Mouse (Mus musculus) intestine, embryonic 16.5 days (tissue): Measurements from ENCODE around the gene Idh3a. TPM values are rescaled to one million over a fixed set of nuclear protein-coding genes. Genes with fewer than 3 reads are reported as not detected.
"Not testable (repeated sequence)": the region's sequence is repeated elsewhere in the genome, so short reads cannot be mapped to it uniquely, and the experiment has no call there.

Source experiments
- ATAC-seq: fragments of 200-750 bp; cut with Nextera tagmentation; 2 replicates; pipeline ENCODE4 v1.8.0; 2017; ENCODE audit warnings: moderate TSS enrichment, moderate library complexity
- H3K27ac ChIP-seq: fragments of 300-500 bp; sonication (generic); 2 replicates; pipeline ENCODE4 v1.5.1; 2014; ENCODE audit warnings: mild to moderate bottlenecking, low read length
- H3K27me3 ChIP-seq: fragments of 300-500 bp; sonication (generic); replicated peaks from 2 replicates; pipeline ENCODE4 v1.6.1; 2014; ENCODE audit warnings: low read length, control low read depth, mixed read lengths; ENCODE audit not compliant: control insufficient read depth, insufficient read depth
- H3K36me3 ChIP-seq: fragments of 300-500 bp; sonication (generic); 2 replicates; pipeline ENCODE4 v1.6.1; 2014; ENCODE audit warnings: low read length, control low read depth; ENCODE audit not compliant: control insufficient read depth, insufficient read depth
- H3K4me1 ChIP-seq: fragments of 300-500 bp; sonication (generic); 2 replicates; pipeline ENCODE4 v1.6.1; 2014; ENCODE audit warnings: low read length, control low read depth, mixed read lengths; ENCODE audit not compliant: control insufficient read depth, insufficient read depth
- H3K4me2 ChIP-seq: fragments of 300-500 bp; sonication (generic); 2 replicates; pipeline ENCODE4 v1.6.1; 2014; ENCODE audit warnings: low read depth, low read length, control low read depth
- H3K4me3 ChIP-seq: fragments of 300-500 bp; sonication (generic); 2 replicates; pipeline ENCODE4 v1.5.1; 2014; ENCODE audit warnings: mild to moderate bottlenecking, low read length
- H3K9ac ChIP-seq: fragments of 300-500 bp; sonication (generic); 2 replicates; pipeline ENCODE4 v1.6.1; 2014; ENCODE audit warnings: low read depth, low read length
- H3K9me3 ChIP-seq: fragments of 300-500 bp; sonication (generic); 2 replicates; pipeline ENCODE4 v1.6.1; 2016; ENCODE audit warnings: low read length, control low read depth; ENCODE audit not compliant: control insufficient read depth
- WGBS: fragments of 180-500 bp; shearing (Covaris S2); extraction: QIAGEN DNeasy Blood & Tissue Kit; methylation state at CpG from one replicate; pipeline ENCODE4 v1.1.7; 2014; 5-methylcytosine and 5-hydroxymethylcytosine counted together
- polyA plus RNA-seq: library from polyadenylated mRNA; unstranded; fragments of >200 nt; fragmentation: Nextera tagmentation; extraction: Ambion mirVana; gene quantifications from 2 replicates; pipeline ENCODE4 v1.2.1, GENCODE M21; 2015

Idh3a gene
- polyA plus RNA-seq, 1 experiment from 2014 or later: 213 TPM

GRCm38 (mm10) chr9:54583712-54584111 is 2.4 kb upstream of the Idh3a start:
- no peak overlapping the region for H3K4me3 ChIP-seq
- WGBS: 50% methylated on average over 1 of the region's 1 CpGs
- peaks cover 8% of the 10 kb centered on the region for H3K4me1 ChIP-seq
- no peaks in the 10 kb centered on the region for H3K27me3 ChIP-seq
- H3K27ac ChIP-seq: no peak overlapping the region
- no peak overlapping the region for H3K4me2 ChIP-seq
- no peaks in the 10 kb centered on the region for H3K9me3 ChIP-seq
- ATAC-seq: no peak
- H3K9ac ChIP-seq: no peak overlapping the region
- H3K36me3 ChIP-seq: no peaks in the 10 kb centered on the region

- not testable (repeated sequence) for H3K27me3 ChIP-seq, ATAC-seq, H3K4me3 ChIP-seq, H3K9me3 ChIP-seq, H3K9ac ChIP-seq, H3K36me3 ChIP-seq, H3K4me2 ChIP-seq, H3K27ac ChIP-seq, H3K4me1 ChIP-seq
- 83% methylated on average over 2 of the region's 2 CpGs for WGBS
These were observed 2.0 kb upstream of the Idh3a start for GRCm38 (mm10) chr9:54584127-54584526.

GRCm38 (mm10) chr9:54585839-54586198 is 315 bp upstream of the Idh3a start:
- H3K4me1 ChIP-seq: peaks cover 8% of the 10 kb centered on the region
- peak overlapping the region; percentile 69 for H3K4me2 ChIP-seq
- H3K9me3 ChIP-seq: no peaks in the 10 kb centered on the region
- H3K4me3 ChIP-seq: peak overlapping the region; percentile 77
- H3K9ac ChIP-seq: 0 out of 2 replicates have a peak overlapping the region, but pooled peaks have one; percentile 4
- no peaks in the 10 kb centered on the region for H3K27me3 ChIP-seq
- 29% methylated on average over 5 of the region's 5 CpGs for WGBS
- H3K36me3 ChIP-seq: 0 out of 2 replicates have a peak, but pooled peaks cover under 1% of the 10 kb centered on the region
- peak; percentile 27; the same call in 1 of the 2 replicates for ATAC-seq
- no peak overlapping the region for H3K27ac ChIP-seq

GRCm38 (mm10) chr9:54587863-54588262 is 1.7 kb downstream of the Idh3a start:
- H3K4me1 ChIP-seq: peaks cover 8% of the 10 kb centered on the region
- WGBS: 54% methylated on average over 4 of the region's 4 CpGs
- ATAC-seq: no peak
- H3K36me3 ChIP-seq: 0 out of 2 replicates have a peak, but pooled peaks cover 3% of the 10 kb centered on the region
- peak overlapping the region; percentile 69 for H3K4me2 ChIP-seq
- H3K27ac ChIP-seq: no peak overlapping the region
- peak overlapping the region; percentile 77 for H3K4me3 ChIP-seq
- no peaks in the 10 kb centered on the region for H3K9me3 ChIP-seq
- no peaks in the 10 kb centered on the region for H3K27me3 ChIP-seq
- peak overlapping the region; percentile 43; the same call in 1 of the 2 replicates for H3K9ac ChIP-seq

- H3K4me2 ChIP-seq, H3K9me3 ChIP-seq, H3K27me3 ChIP-seq, H3K36me3 ChIP-seq, H3K27ac ChIP-seq, H3K4me1 ChIP-seq, H3K9ac ChIP-seq, ATAC-seq, H3K4me3 ChIP-seq: not testable (repeated sequence)
- 78% methylated on average over 4 of the region's 4 CpGs for WGBS
These were observed 7.5 kb downstream of the Idh3a start for GRCm38 (mm10) chr9:54593652-54594051.

GRCm38 (mm10) chr9:54596752-54597465 is 10.8 kb downstream of the Idh3a start:
- no peaks in the 10 kb centered on the region for H3K4me1 ChIP-seq
- H3K9ac ChIP-seq: no peak overlapping the region
- ATAC-seq: no peak
- no peak overlapping the region for H3K4me3 ChIP-seq
- no peaks in the 10 kb centered on the region for H3K27me3 ChIP-seq
- peaks cover 10% of the 10 kb centered on the region for H3K36me3 ChIP-seq
- H3K9me3 ChIP-seq: no peaks in the 10 kb centered on the region
- 94% methylated on average over 15 of the region's 15 CpGs for WGBS
- H3K27ac ChIP-seq: no peak overlapping the region
- no peak overlapping the region for H3K4me2 ChIP-seq

GRCm38 (mm10) chr9:54602386-54602785 is 16.3 kb downstream of the Idh3a start:
- H3K9me3 ChIP-seq: no peaks in the 10 kb centered on the region
- H3K4me3 ChIP-seq: no peak overlapping the region
- ATAC-seq: no peak
- 89% methylated on average over 2 of the region's 2 CpGs for WGBS
- H3K9ac ChIP-seq: no peak overlapping the region
- no peak overlapping the region for H3K27ac ChIP-seq
- no peaks in the 10 kb centered on the region for H3K4me1 ChIP-seq
- no peak overlapping the region for H3K4me2 ChIP-seq
- peaks cover 7% of the 10 kb centered on the region for H3K36me3 ChIP-seq
- no peaks in the 10 kb centered on the region for H3K27me3 ChIP-seq

- H3K9ac ChIP-seq: no peak overlapping the region
- no peaks in the 10 kb centered on the region for H3K4me1 ChIP-seq
- no peak for ATAC-seq
- no peak overlapping the region for H3K27ac ChIP-seq
- peaks cover 7% of the 10 kb centered on the region for H3K36me3 ChIP-seq
- 84% methylated on average over 7 of the region's 7 CpGs for WGBS
- H3K4me3 ChIP-seq: no peak overlapping the region
- no peaks in the 10 kb centered on the region for H3K27me3 ChIP-seq
- no peaks in the 10 kb centered on the region for H3K9me3 ChIP-seq
- H3K4me2 ChIP-seq: no peak overlapping the region
These were observed 16.8 kb downstream of the Idh3a start for GRCm38 (mm10) chr9:54602916-54603315.

GRCm38 (mm10) chr9:54604131-54604654 is 18.1 kb downstream of the Idh3a start:
- H3K9me3 ChIP-seq: no peaks in the 10 kb centered on the region
- no peak overlapping the region for H3K4me3 ChIP-seq
- no peak overlapping the region for H3K4me2 ChIP-seq
- peaks cover 7% of the 10 kb centered on the region for H3K36me3 ChIP-seq
- H3K9ac ChIP-seq: no peak overlapping the region
- no peak overlapping the region for H3K27ac ChIP-seq
- no peaks in the 10 kb centered on the region for H3K27me3 ChIP-seq
- 82% methylated on average over 5 of the region's 5 CpGs for WGBS
- no peak for ATAC-seq
- no peaks in the 10 kb centered on the region for H3K4me1 ChIP-seq
